Mouse (Mus musculus): ENCODE results near the gene Marveld3.

DNA sequence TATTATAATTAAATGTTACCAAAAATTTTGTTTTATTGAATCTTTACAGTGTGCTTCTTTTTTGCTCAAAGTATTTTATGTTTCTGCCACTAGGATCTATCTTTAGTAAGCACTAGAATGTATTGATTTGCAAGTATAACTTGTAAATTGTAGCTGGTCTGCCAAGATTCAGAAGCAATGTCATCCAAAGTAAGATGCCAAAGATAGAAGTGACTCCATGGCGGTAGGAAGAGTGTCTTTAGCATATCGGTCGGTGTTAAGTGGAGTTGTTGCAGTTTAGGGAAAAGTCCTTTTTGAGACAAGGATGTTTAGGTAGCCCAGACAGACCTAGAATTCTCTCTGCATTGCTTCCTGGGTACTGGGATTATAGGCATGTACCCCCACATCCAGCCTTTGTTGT, 55.1 kb downstream of the Marveld3 start:
- TF ChIP-seq CTCF (IDR thresholded peaks at IDR 0.05; ENCODE audit: low read depth), result no peak
- no peak for TF ChIP-seq EP300 (optimal IDR thresholded peaks at IDR 0.05)

All from stomach, postnatal 0 days (tissue).